ENCODE assay signal across 9 mouse cellular contexts in genomic region chr10:107272131-107272803, GRCm38 (mm10). TPM values are rescaled to one million over a fixed set of nuclear protein-coding genes. Genes with fewer than 3 reads are reported as not detected.
DNase-seq lines count a peak whose midpoint lies in the region; ATAC-seq and TF ChIP-seq lines count a peak whose summit lies in the region.
"Had no signal": no experiment of that assay in that cellular context is flagged by ENCODE, and none has a peak within 500 bp of the region (broad histone marks: within the 10 kb centered on the region; RNA-seq: fewer than 3 reads in every experiment).

No protein-coding gene starts in this region.

- peak overlapping the region; percentile 95 for H3K4me2 ChIP-seq in embryonic facial prominence, embryonic 15.5 days (replicated peaks)
- H3K4me2 ChIP-seq in heart, postnatal 0 days (ENCODE audit: low read depth, low read length), result peak overlapping the region; percentile 90
- H3K4me2 ChIP-seq in lung, postnatal 0 days (replicated peaks; ENCODE audit: low read depth, low read length), result peak overlapping the region; percentile 93

- peak; percentile 6 for DNase-seq in 3134 (ENCODE audit: extremely low read depth, insufficient read length, low spot score)
- peak; percentile 47 for DNase-seq in adrenal gland, postnatal 14 days
- peak; percentile 20 for DNase-seq in heart, postnatal 0 days (ENCODE audit: low spot score)
- DNase-seq in kidney, postnatal 36 days, result peak; percentile 78 to 79
- no peak for DNase-seq in lung, postnatal 0 days (ENCODE audit: low spot score)
- DNase-seq in right cerebral cortex, postnatal 10 days (ENCODE audit: low spot score in 2 of 2), result peak; percentile 48 to 52

- H3K36me3 ChIP-seq in embryonic facial prominence, embryonic 15.5 days, result no peaks in the 10 kb centered on the region
- H3K36me3 ChIP-seq in heart, postnatal 0 days (replicated peaks; ENCODE audit: control insufficient read depth, insufficient read depth, low read length), result no peaks in the 10 kb centered on the region
- no peaks in the 10 kb centered on the region for H3K36me3 ChIP-seq in lung, postnatal 0 days (ENCODE audit: insufficient read depth, low read length)

- peak overlapping the region; percentile 60 for H3K4me3 ChIP-seq in embryonic facial prominence, embryonic 15.5 days (replicated peaks)
- peak overlapping the region; percentile 54 for H3K4me3 ChIP-seq in heart, postnatal 0 days (ENCODE audit: low read depth, low read length)
- H3K4me3 ChIP-seq in lung, postnatal 0 days (ENCODE audit: low read depth, low read length), result peak overlapping the region; percentile 48

- ATAC-seq in embryonic facial prominence, embryonic 15.5 days (ENCODE audit: insufficient number of reproducible peaks, low FRiP score, low TSS enrichment, low read depth), result peak; percentile 75
- peak; percentile 36; the same call in 1 of the 2 replicates for ATAC-seq in heart, postnatal 0 days (ENCODE audit: insufficient read depth, low read depth)
- ATAC-seq in lung, postnatal 0 days, result peak; percentile 60
- no peak for ATAC-seq in activated CD4-positive, CD25-positive, alpha-beta regulatory T cell, adult 4 months

- peaks cover 22% of the 10 kb centered on the region for H3K27me3 ChIP-seq in embryonic facial prominence, embryonic 15.5 days
- peaks cover 28% of the 10 kb centered on the region for H3K27me3 ChIP-seq in heart, postnatal 0 days (ENCODE audit: control insufficient read depth, insufficient read depth, low read length)
- no peaks in the 10 kb centered on the region for H3K27me3 ChIP-seq in lung, postnatal 0 days (replicated peaks; ENCODE audit: insufficient read depth, low read length)

- H3K9ac ChIP-seq in embryonic facial prominence, embryonic 15.5 days, result peak overlapping the region; percentile 39
- H3K9ac ChIP-seq in heart, postnatal 0 days (replicated peaks; ENCODE audit: low read depth, low read length), result peak overlapping the region; percentile 24; the same call in 1 of the 2 replicates
- H3K9ac ChIP-seq in lung, postnatal 0 days (replicated peaks; ENCODE audit: low read depth), result no peak overlapping the region

- no peak for TF ChIP-seq CTCF in heart, postnatal 0 days (IDR thresholded peaks at IDR 0.05; ENCODE audit: low read depth)
- TF ChIP-seq CTCF in lung, postnatal 0 days (IDR thresholded peaks at IDR 0.05), result 0 out of 2 replicates have a peak, but pooled peaks have one; percentile 4

- peaks cover 4% of the 10 kb centered on the region; the same call in 1 of the 2 replicates for H3K4me1 ChIP-seq in embryonic facial prominence, embryonic 15.5 days
- no peaks in the 10 kb centered on the region for H3K4me1 ChIP-seq in heart, postnatal 0 days (ENCODE audit: control insufficient read depth, insufficient read depth)
- H3K4me1 ChIP-seq in lung, postnatal 0 days (ENCODE audit: insufficient read depth, low read depth, low read length), result no peaks in the 10 kb centered on the region

- H3K27ac ChIP-seq in embryonic facial prominence, embryonic 15.5 days (replicated peaks), result no peak overlapping the region
- no peak overlapping the region for H3K27ac ChIP-seq in heart, postnatal 0 days (ENCODE audit: low read depth)
- no peak overlapping the region for H3K27ac ChIP-seq in lung, postnatal 0 days (ENCODE audit: low read length)

- under 1% methylated on average over 41 of the region's 41 CpGs for WGBS in embryonic facial prominence, embryonic 15.5 days
- WGBS in heart, postnatal 0 days, result under 1% methylated on average over 41 of the region's 41 CpGs
- 1% methylated on average over 35 of the region's 41 CpGs for WGBS in lung, postnatal 0 days

- no peak for TF ChIP-seq EP300 in heart, postnatal 0 days (IDR thresholded peaks at IDR 0.05; ENCODE audit: low read depth)
- no peak for TF ChIP-seq EP300 in lung, postnatal 0 days (IDR thresholded peaks at IDR 0.05)

- H3K9me3 ChIP-seq in embryonic facial prominence, embryonic 15.5 days (replicated peaks), result no peaks in the 10 kb centered on the region
- H3K9me3 ChIP-seq in heart, postnatal 0 days (replicated peaks; ENCODE audit: control insufficient read depth, low read length), result no peaks in the 10 kb centered on the region
- no peaks in the 10 kb centered on the region for H3K9me3 ChIP-seq in lung, postnatal 0 days (ENCODE audit: low read length)

RNA-seq across cellular contexts. Expression of gene Lin7a, which starts 0.8 kb away (rescaled TPM):
- 1.9 and 3.3 TPM in 2 replicates for total RNA-seq in adrenal gland, postnatal 14 days (2021)
- 4.9 and 5.0 TPM in 2 replicates for polyA plus RNA-seq in embryonic facial prominence, embryonic 15.5 days (2015; fragmentation: Nextera tagmentation; extraction: Ambion mirVana)
- 1.3 and 8.2 TPM in 2 replicates for total RNA-seq in heart, postnatal 0 days (2014; rRNA removed; ENCODE audit: low replicate concordance)
- polyA plus RNA-seq in heart, postnatal 0 days (2015; fragmentation: Nextera tagmentation; extraction: Ambion mirVana), result 0.80 and 1.00 TPM in 2 replicates
- polyA plus RNA-seq in lung, postnatal 0 days (2015; fragmentation: Nextera tagmentation; extraction: Ambion mirVana), result 0.42 and 0.43 TPM in 2 replicates
- not detected for polyA plus RNA-seq in activated CD4-positive, CD25-positive, alpha-beta regulatory T cell, adult 4 months (2017; shearing (Covaris generic))
- polyA plus RNA-seq: spleen, adult 2 months had no signal
